Mouse (Mus musculus): Measurements from ENCODE around the gene Fam198b.

DNA sequence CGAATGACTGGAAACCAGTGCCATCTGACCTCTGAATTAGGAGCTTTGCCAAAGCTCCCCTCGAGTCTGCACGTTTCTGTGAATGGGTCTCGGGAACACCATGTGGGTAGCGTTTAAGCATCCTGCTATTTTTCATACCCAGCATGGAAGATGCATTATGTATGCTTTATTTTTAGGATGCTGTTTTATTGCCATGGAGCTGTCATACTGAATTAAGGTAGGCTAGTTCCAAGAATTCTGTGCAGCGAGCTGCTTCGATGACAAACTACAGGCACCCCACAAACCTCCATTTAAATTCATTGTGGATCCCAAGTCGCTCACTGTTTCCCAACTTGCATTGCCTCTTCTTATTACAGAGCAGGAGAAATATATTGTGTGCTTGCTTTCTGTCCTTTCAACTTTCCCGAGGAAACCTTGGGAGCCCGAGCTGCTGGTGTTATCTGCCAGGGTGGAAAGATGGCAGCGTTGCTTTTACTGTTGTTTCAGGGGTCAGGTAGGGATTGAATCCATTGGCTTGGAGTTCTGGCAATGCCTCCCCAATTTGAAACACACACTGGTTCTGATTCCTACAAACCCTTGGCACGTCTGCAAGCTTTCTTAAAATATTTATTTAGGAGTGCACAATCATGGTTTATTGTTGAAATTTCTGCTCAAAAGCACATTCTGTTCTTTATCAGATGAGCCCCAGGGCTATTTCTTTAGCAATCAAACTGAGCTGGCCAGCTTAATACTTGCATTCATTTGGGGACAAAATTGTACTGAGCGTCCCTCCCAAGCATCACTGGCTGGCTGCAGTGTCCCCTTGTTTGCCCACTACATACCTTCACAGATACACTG lies 13.4 kb downstream of the Fam198b start:
- no peak for TF ChIP-seq POLR2A (IDR thresholded peaks at IDR 0.05; ENCODE audit: control insufficient read depth in 1 of 2, insufficient read depth in 1 of 2, low read depth in 1 of 2, low read length in 2 of 2, poor library complexity in 1 of 2)
- TF ChIP-seq EP300 (IDR thresholded peaks at IDR 0.05; ENCODE audit: low read depth in 1 of 2, low read length in 2 of 2): no peak
- TF ChIP-seq CTCF (IDR thresholded peaks at IDR 0.05 in 2 of 3, conservative IDR thresholded peaks at IDR 0.05 in 1 of 3; ENCODE audit: control insufficient read depth in 1 of 3, insufficient read depth in 1 of 3, low read depth in 2 of 3, low read length in 3 of 3, poor library complexity in 1 of 3, severe bottlenecking in 1 of 3): no peak
- no peak for TF ChIP-seq ZC3H11A (IDR thresholded peaks at IDR 0.05; ENCODE audit: low read depth, low read length)

Measured in MEL (cell line).